Mouse (Mus musculus): ENCODE measurements around the gene Mylpf.

- TF ChIP-seq CTCF (IDR thresholded peaks at IDR 0.05; ENCODE audit: borderline replicate concordance, extremely low read depth, insufficient read depth, insufficient read length) (no peak), POLR2A (IDR thresholded peaks at IDR 0.05; ENCODE audit: borderline replicate concordance, extremely low read depth, insufficient read depth, insufficient read length, poor library complexity, severe bottlenecking) (no peak)
Measured at GRCm38 (mm10) chr7:127194633-127195029, 14.1 kb upstream of the Mylpf start.

Measured in brain, embryonic 14.5 days (tissue).